Mouse (Mus musculus) adrenal gland, adult 8-10 months (tissue): ENCODE measurements around the gene Itgb7. TPM values are rescaled to one million over a fixed set of nuclear protein-coding genes. Genes with fewer than 3 reads are reported as not detected.

ENCODE experiments used
- DNase-seq: peaks from one replicate; pipeline ENCODE4 v3.0.0; 2022
- total RNA-seq, 4 experiments: library from RNA; stranded (reverse); gene quantifications; 2 replicates each; pipeline ENCODE4 v1.2.4; 2022

The Itgb7 gene
- total RNA-seq = 1 to 10 TPM; 2.7 to 7.9 (median 5.4) TPM

DNA sequence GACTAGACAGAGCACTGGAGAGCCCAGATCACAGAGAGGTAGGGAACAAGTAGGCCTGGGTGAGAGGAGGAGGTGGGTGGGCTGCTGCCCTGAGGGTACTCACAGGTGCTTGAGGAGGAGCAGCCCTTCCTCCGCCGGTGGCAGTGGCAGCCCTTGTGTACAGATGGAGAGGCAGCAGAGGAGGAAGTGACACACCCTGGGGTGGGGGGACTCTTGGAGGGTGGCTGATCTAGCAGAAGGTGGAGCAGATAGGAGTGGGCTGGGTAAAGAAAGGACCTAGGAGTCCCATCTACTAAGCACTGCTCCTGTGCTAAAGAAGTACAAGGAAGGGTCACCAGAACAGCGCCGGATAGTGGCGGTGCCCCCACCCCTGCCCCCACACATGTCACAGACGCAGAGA, at the start of gene Itgb7:
Itgb7 (minus strand) TSS at position 197 of the 400 bp plus-strand sequence.
- no peak for DNase-seq

DNA sequence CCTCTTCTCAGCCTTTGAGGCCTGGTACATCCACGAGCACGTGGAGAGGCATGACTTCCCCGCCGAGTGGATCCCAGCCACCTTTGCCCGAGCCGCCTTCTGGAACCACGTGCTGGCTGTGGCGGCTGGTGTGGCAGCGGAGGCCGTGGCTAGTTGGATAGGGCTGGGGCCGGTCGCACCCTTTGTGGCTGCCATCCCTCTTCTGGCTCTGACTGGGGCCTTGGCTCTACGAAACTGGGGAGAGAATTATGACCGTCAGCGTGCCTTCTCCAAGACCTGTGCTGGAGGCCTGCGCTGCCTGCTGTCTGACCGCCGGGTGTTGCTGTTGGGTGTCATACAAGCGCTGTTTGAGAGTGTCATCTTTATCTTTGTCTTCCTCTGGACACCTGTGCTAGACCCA, 48.9 kb upstream of the Itgb7 start:
- no peak for DNase-seq

DNA sequence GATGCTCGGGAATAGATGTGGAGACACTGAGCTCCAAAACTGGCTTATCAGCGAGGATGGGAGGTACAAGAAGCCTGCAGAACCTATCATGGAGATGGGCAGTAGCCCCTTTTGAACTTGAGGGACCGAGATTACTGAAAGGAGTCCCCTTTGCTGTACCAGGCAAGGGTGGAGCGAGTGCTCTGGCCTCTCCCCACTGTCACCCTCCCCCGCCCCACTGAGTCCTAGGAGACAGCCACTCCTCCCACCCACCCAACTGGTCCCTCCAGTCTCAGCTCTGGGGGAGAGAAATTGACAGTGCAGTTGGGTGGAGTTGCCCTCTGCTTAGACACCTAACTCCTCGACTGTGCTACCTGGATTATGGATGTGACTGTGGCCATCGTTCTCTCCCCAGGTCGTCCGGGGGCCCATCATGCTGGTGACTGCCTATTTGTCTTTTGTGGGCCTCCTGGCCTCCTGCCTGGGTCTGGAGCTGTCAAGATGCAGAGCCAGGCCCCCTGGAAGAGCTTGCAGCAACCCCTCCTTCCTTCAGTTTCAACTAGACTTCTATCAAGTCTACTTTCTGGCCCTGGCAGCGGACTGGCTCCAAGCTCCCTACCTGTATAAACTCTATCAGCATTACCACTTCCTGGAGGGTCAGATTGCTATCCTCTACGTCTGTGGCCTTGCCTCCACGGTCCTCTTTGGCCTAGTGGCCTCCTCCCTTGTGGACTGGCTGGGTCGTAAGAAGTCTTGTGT, 48.2 kb upstream of the Itgb7 start:
- DNase-seq = no peak

DNA sequence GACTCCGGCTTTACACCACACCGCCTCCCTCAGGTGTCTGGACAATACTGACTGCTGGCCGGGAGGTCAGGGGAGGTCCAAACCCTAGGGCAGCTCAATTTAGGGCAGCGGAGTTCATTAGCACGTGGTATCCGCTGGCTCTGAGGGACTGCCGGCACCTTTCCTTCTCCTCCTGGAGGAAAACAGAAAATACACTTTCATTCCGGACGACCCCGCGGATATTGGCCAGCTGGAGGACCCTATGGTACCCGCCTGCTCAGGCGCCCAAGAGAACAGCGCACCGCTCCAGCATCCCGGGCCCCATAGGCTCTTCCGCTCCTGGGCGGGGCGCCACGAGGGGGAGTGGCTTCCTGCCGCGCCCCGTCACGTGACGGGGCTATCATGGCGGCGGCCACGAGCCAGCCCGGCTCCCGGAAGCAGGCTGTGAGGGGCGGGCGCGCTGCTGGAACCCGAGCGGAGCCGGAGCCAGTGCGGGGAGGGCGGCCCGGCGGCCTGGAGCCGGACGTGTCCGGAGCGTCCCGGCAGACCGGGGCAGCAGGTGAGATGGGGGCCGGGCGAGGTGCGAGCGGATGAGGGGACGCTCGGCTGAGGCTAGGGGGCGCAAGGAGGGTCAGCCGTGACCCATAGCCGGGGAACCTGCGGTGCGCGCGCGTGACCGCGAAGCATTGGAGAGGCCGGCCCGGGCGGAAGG, 47.5 kb upstream of the Itgb7 start, which contains the start of gene Mfsd5:
Mfsd5 (plus strand) TSS at position 363 of the 691 bp plus-strand sequence.
- DNase-seq = peak; percentile 64

GRCm38 (mm10) chr15:102278726-102279091, 47.0 kb upstream of the Itgb7 start:
- DNase-seq = no peak

DNA sequence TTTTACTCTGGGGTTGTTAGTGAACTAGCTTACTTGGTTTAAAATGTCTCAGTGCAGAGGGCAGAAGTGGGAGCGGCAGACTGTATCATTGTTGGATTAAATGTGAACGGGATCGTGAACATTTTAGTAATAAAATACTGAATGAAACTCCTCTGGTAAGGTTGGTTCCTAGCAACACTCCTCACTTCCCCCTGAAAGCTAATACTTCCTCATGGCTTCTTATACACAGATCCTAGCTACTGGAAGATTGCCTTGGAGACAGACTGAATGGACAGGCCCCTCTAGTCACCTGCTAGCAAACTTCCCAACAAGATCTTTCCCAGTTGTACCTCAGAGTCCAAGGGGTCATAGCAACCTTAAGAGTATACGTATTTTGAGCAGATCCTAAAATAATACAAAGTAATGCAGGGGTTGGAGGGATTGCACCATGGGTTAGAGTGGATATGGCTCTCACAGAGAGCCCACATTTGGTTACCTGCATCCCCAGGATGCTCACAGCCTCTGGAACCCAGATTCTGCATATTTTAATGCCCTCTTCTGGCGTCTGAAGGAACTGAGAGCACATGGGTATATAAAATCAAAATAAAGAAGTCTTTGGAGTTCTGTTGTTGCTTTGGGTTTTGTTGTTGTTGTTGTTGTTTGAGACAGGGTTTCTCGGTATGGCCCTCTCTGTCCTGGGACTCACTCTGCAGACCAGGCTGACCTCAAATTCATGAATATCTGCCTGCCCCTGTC, 42.4 kb upstream of the Itgb7 start:
- DNase-seq = no peak

GRCm38 (mm10) chr15:102271441-102271840, 39.7 kb upstream of the Itgb7 start:
- no peak for DNase-seq

DNA sequence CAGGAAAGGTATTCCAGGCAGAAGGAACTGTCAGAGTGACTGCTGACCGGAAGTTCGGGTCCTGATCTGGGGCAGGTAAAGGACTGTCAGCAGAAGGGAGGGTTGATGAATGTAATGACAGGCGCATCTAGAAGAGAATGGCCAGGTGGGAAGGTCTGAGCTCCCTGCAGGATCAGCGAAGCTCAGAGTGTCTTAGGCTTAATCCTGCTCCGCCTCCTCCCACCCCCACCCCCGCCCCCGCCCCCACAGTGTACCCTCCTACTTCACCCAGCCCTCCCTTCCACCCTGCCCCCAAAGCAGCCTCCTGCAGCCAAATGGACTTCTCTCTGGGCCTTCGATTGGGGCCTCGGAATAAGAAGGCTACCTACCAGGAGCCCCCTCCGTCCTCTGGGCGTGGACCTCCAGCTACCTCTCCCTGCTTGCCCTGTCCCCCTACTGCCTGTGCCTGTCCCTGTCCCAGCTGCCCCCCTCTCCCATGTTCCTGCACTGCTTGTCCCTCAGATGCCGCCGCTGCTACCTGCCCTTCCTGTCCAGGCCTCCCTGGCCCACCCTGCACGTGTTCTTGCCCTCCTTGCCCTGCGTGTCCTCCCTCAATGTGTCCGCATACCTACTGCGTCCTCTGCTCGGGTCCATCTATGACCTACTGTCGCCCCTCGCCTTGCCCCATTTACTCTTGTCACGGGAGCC, 38.7 kb upstream of the Itgb7 start, which contains the start of gene Gm9918:
Gm9918 (plus strand) TSS at position 290 of the 687 bp plus-strand sequence.
- no peak for DNase-seq

- no peak for DNase-seq
These were observed 33.8 kb upstream of the Itgb7 start for GRCm38 (mm10) chr15:102265548-102265947.

DNA sequence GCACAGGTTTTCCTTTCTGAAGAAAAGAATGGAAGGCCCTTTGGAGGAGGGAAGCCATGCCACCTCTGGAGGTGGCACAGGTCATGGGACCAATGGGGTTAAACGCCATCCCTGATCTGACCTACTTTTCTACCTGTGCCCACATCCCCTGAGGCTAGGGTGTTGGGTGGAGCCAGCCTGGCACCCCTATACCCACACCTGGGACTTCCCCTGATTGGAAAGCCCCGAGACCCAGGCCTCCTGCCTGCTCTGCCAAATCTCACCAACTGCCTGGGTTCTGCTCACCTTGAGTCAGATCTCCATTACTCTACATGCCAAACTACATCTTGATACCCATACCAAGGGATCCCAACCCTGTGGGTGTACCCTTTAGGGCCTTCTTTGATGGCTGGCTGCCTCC, 31.3 kb upstream of the Itgb7 start:
- no peak for DNase-seq

DNA sequence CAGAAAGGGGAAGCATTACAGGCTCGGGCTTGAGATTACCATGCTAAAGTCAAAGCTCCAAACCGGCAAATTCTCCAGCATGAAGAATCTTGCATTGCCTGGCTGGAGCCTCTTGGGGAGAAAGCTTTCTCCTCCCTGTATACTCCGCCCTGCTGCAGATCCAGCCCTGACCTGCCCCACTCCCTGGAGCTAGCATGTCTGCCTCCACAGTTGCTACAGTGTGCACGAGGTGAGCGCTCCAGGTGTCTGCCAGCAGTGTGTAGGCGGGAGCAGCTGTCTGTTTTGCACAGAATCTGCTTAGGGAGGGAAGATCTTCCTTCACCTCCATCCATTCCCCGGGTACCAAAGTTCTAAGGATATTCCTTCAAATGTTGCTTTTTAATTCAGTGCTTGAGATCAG, 30.8 kb upstream of the Itgb7 start:
- DNase-seq = no peak

GRCm38 (mm10) chr15:102258581-102259253, 27.0 kb upstream of the Itgb7 start:
- DNase-seq = no peak

DNA sequence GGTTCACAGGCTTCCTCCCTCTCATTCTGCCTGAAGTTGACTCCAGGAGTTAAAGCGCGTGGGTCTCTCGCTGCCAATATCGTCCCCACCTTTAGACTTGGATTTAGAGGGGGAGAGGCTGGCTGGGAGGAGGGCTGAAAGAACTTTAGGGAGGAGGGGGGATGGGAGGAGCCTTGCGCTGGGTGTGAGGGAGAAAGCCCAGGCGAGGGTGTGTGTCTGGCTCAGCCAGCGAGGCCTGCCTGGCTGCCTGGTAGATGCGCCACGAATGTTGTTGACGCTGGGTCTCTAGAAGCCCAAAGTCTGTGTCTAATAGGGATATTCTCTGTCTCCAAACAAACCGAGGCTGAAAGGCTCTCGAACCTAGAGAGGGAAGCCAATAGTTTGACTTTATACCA, 26.3 kb upstream of the Itgb7 start:
- no peak for DNase-seq

- no peak for DNase-seq
These were observed 25.7 kb upstream of the Itgb7 start, which contains the start of gene Rarg for GRCm38 (mm10) chr15:102257202-102258075. Gene Rarg (minus strand): TSS chr15:102257517.

GRCm38 (mm10) chr15:102256431-102257201, 24.9 kb upstream of the Itgb7 start:
- no peak for DNase-seq

DNA sequence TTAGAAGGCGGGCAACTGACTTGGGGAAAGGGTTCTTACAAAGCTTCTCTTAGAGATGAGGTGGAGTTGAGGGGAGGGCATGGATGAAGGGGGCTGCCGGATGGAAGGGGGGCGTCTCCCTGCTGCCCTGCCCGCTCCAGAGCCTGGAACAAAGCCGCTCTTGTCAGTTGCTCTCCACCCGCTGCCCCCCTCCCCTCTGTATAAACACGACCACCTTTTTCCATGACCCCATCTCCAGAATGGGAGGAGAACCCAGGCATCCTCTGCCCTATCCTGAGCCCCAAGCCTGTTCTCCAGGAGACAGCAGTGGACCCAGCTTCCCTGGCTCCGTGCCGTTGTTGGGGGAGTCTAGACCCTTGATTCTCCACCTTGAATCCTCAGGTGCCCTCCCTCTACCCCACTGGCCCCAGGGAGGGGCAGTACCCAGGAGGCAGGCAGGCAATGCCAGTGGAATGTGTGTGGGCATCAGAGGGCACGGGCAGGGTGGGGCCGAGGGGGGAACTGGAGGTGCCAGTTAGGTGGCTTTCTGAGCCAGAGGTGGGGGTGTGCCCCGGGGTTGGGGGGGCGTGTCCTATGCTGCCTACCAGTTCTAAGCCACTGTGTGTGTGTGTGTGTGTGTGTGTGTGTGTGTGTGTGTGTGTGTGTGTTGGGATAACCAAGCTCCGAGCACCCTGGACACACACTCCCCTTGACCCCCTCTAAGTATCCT, 24.0 kb upstream of the Itgb7 start:
- DNase-seq = no peak

GRCm38 (mm10) chr15:102250521-102250920, 18.8 kb upstream of the Itgb7 start:
- DNase-seq = no peak

- no peak for DNase-seq
These were observed 18.2 kb upstream of the Itgb7 start for GRCm38 (mm10) chr15:102249967-102250366.

DNA sequence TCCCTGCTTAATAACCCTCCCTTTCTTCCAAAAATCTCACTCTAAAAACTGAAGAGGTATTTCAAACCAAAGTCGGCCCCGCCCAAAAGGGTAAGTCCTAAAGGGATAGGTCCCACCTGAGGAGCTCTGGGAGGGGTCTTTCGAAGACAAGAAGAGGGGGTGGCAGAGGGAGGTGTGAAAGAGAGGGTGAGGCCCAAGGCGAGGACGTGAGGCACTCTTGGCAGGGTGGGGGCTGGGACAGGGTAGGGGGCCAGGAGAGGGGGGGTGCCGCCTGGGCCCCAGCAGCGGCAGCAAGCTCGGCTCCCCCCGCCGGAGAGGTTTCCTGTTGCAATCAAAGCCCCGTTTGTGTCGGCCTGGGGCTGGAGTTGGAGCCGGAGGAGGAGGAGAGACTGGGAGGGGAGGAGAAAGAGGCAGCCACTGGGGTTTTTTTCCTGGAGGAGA, 17.5 kb upstream of the Itgb7 start:
- DNase-seq = no peak
